Mouse (Mus musculus) cerebellum, postnatal 4 days (tissue): ENCODE results near the gene Csnk2a2.

Experiments
- DNase-seq, 2 experiments: peaks; one replicate each; pipeline ENCODE4 v3.0.0; 2022; ENCODE audit warnings: low spot score in 2 of 2, mixed read lengths in 1 of 2

Gene Csnk2a2

DNA sequence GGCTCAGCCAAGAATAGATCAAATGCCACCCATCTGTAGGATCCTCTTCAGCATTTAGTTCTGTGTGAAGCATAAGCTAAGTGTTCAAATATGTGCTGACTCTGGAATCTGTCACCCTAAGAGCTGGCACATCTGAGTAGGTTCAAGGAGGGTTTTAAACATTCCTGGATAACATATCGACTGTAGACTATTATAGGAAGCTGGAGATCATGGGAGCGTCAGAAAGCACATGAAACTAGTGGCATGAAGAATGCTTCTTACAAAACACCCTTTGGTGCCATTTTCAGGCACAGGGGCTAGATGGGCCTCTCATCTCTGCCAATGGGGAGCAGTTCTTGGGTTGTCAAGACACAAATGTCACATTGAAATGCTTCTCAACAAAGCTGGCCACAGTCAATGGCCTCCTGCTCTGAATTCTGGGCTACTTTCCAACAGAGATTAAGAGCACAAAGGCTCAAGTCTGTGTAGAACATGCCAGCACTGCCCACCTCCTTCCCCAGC, 63.0 kb downstream of the Csnk2a2 start:
- no peak for DNase-seq

DNA sequence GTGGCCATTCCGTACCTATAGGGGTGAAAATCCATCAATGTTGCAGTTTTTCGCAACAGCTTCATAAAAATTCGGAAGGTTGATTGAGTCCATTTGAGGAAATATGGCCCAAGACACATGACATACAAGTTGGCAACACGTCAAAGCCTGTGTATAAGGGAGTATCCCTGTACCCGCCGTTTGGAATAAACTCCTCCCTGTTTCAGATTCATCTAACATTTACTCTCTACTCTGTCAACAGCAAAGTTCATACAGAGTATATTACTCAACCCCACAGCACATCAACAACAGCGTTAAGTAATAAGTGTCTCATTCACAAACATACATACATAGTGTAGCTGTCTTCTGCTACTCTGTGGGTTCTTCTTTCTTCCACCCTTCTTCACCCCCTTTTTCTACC, 65.2 kb downstream of the Csnk2a2 start:
- no peak for DNase-seq

DNA sequence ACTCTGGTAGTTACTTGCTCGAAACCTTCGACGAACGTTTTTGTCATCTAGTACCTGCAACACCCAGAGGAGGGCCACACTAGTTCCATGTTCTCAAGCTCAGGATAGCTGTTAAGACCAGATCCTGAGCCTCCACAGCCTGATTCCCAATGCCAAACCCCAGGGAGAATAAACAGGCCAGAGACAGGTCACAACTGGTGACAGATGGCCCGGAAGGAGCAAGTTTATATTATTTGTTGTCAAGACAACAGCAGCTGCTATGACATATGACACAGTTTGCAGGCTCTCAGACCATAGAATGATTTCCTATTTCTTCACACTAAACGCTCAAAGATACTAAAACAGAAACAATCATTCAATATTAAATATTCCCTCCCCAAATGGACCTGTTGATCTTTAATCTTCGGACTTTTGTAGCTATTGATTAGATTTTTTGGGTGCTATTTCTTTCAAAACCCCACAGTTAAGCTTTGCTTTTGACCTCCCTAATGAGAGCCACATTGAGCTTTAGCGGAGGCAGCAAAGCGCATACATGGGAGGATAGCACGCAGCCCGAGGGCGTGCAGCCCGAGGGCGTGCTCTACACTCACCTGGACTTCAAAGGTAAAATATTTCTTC, 67.5 kb downstream of the Csnk2a2 start:
- DNase-seq: no peak

DNA sequence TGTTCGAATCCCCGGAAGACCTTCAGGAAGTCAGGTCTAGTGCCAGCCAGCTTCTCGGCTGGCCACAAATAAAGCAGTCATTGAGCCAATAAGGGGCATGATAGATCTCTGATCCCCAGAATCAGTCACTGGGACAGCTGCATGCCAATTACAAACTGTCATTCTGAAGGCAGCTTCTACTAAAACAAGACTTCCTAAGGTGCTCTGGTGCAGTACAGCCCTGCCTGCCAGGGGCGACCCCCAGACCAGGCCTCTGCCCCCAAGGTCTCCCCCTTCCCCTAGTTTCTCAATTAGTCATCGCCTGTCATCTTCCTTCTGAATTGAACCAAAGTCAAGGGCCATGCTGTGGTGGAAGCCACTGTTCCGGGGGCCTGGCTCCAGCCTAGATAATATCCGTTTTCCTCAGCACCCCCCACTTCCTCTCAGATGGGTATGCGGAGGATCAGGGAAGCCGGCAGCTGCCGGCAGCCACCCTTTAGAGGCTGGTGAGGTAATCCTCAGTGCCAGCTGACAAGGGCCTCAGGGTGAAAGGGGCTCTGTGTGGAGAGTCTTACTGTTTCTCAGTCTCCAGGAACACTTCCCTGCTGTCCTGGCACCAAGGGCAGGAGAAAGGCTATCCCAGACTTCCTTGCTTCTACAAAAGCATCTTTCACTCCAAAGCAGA, 78.4 kb downstream of the Csnk2a2 start:
- DNase-seq: no peak

DNA sequence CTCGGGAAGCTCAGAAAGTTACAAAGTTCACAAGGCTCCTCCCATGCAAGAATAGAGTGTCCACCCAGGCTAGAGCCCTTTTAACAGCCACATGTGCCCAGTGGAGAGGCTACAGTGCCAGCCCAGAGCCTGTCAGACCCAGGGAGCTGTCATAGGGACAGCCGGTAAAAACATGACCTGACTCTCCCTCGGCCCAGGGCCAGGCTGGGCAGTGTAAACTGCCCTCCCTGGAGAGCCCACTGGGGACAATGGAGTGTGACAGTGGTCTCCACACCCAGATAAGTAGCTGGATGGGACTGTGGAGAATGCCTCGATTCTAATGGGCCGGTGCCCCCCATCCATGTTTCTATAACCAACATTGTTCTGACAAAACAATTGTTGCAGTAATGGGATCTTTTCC, 80.3 kb downstream of the Csnk2a2 start:
- DNase-seq: no peak

DNA sequence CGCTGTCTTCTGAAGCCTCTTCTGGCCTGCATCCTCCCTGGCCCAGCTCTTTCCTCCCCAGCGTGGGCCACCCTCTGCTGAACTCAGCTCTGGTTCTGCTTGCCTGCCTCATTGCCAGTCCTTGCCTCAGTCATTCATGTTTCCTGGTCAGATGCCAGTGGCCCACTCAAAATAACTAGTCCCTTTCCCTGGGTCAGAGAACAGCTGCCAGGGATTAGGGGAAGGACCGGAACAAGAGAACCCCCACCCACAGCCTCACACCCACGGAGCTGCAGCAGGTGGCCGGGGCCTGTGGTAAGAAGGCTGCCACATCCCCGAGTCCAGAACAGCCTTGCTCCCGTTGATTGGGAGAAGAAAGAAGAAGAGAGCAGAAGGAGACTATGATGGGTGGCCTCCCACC, 88.7 kb downstream of the Csnk2a2 start:
- no peak for DNase-seq

DNA sequence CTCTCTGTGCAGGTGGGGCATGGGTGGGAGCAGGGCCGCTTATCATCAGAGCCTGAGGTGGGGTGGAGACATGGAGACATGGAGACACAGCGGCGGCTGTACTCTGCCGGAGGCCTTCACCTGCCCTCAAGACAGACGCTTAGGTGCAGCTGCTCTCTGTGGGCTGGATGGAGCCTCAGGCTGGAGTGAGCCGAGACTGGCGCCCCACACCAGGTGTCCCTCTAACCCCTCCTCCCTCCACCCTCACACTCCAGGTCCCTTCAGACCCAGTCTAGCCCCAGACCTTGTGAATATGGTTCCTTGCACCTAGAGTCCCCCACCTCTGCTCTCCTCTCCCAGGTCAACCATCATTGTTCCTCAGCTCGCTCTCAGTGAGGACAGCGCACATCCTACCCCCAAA, 90.7 kb downstream of the Csnk2a2 start:
- DNase-seq: no peak

DNA sequence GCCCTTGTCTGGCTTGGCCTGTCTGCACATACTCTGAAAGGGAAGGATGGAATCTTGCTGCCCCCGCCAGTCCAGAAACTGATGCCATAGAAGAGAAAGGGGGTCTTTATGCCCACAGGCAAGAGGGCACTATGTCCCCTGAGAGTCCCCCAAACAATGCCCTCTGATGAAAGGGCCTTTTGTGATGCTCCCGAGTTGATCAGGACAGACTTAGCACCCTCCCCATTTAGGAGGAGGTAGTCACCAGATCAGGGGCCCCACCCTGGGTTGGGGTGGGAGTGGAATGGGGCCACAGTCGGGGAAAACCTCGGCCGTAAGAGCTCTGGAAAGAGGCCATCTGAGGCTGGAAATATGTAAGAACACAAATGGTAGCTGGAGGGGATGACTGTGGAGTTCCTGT, 92.6 kb downstream of the Csnk2a2 start:
- no peak for DNase-seq

DNA sequence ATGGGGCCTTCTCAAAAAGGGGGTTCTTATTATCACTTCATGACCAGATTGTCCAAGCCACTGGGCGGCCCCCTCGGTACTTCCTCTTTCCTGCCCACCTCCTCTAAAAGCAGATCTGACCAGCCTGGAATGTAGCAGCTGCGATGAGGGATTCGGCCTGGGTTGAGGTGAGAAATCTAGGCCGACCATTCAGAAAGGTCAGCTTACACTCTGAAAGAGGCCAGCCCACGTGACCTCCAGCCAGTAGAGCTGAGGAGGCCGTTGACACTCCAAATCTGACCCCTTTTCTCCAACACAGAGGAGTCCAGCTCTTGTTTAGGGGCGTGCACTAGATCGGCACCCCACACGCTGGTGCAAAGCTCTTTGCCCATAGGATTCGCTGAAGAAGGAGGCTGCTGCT, 93.1 kb downstream of the Csnk2a2 start:
- DNase-seq: no peak
